Mouse (Mus musculus): ENCODE data around the gene Egln3. TPM values are rescaled to one million over a fixed set of nuclear protein-coding genes. Genes with fewer than 3 reads are reported as not detected.
A peak's percentile ranks its signal among the peaks of the same experiment; 100 is the strongest.

Egln3 gene
- total and polyA plus RNA-seq, 2 experiments from 2014 or later: 3.6 to 8.0 TPM

GRCm38 (mm10) chr12:54186926-54187623, 16.6 kb downstream of the Egln3 start:
- 54% methylated on average over 14 of the region's 14 CpGs for WGBS
- Histone ChIP-seq H3K27me3 (ENCODE audit: insufficient read depth, low read length) (no peaks in the 10 kb centered on the region), H3K9ac (replicated peaks; ENCODE audit: low read length, poor library complexity, severe bottlenecking) (no peak overlapping the region), H3K36me3 (ENCODE audit: insufficient read depth, low read length) (no peaks in the 10 kb centered on the region), H3K4me3 (ENCODE audit: low read depth, low read length) (no peak overlapping the region), H3K27ac (ENCODE audit: low read depth, low read length) (no peak overlapping the region), H3K9me3 (ENCODE audit: low read length) (no peaks in the 10 kb centered on the region), H3K4me2 (ENCODE audit: low read depth, low read length, poor library complexity, severe bottlenecking) (no peak overlapping the region), H3K4me1 (ENCODE audit: insufficient read depth, low read length) (peaks cover 4% of the 10 kb centered on the region; the same call in 1 of the 2 replicates)
- ATAC-seq (ENCODE audit: low FRiP score): no peak
- no peak for TF ChIP-seq CTCF (IDR thresholded peaks at IDR 0.05)
- no peak for DNase-seq (ENCODE audit: low spot score)

- Histone ChIP-seq H3K36me3 (ENCODE audit: insufficient read depth, low read length) (no peaks in the 10 kb centered on the region), H3K4me1 (ENCODE audit: insufficient read depth, low read length) (no peaks in the 10 kb centered on the region), H3K9ac (replicated peaks; ENCODE audit: low read length, poor library complexity, severe bottlenecking) (no peak overlapping the region), H3K9me3 (ENCODE audit: low read length) (no peaks in the 10 kb centered on the region), H3K4me2 (ENCODE audit: low read depth, low read length, poor library complexity, severe bottlenecking) (no peak overlapping the region), H3K27me3 (ENCODE audit: insufficient read depth, low read length) (no peaks in the 10 kb centered on the region), H3K27ac (ENCODE audit: low read depth, low read length) (no peak overlapping the region), H3K4me3 (ENCODE audit: low read depth, low read length) (no peak overlapping the region)
- no peak for DNase-seq (ENCODE audit: low spot score)
- WGBS: 93% methylated on average over 7 of the region's 7 CpGs
- TF ChIP-seq CTCF (IDR thresholded peaks at IDR 0.05): no peak
- no peak for ATAC-seq (ENCODE audit: low FRiP score)
Measured at GRCm38 (mm10) chr12:54184264-54184663, 19.4 kb downstream of the Egln3 start.

GRCm38 (mm10) chr12:54178323-54178722, 25.3 kb downstream of the Egln3 start:
- WGBS: 50% methylated on average over 3 of the region's 3 CpGs
- Histone ChIP-seq H3K27me3 (ENCODE audit: insufficient read depth, low read length) (no peaks in the 10 kb centered on the region), H3K4me3 (ENCODE audit: low read depth, low read length) (no peak overlapping the region), H3K9me3 (ENCODE audit: low read length) (no peaks in the 10 kb centered on the region), H3K36me3 (ENCODE audit: insufficient read depth, low read length) (no peaks in the 10 kb centered on the region), H3K9ac (replicated peaks; ENCODE audit: low read length, poor library complexity, severe bottlenecking) (no peak overlapping the region), H3K27ac (ENCODE audit: low read depth, low read length) (no peak overlapping the region), H3K4me2 (ENCODE audit: low read depth, low read length, poor library complexity, severe bottlenecking) (no peak overlapping the region), H3K4me1 (ENCODE audit: insufficient read depth, low read length) (no peaks in the 10 kb centered on the region)
- no peak for ATAC-seq (ENCODE audit: low FRiP score)
- no peak for DNase-seq (ENCODE audit: low spot score)
- no peak for TF ChIP-seq CTCF (IDR thresholded peaks at IDR 0.05)

GRCm38 (mm10) chr12:54168786-54169185, 34.9 kb downstream of the Egln3 start:
- ATAC-seq (ENCODE audit: low FRiP score) (peak; percentile 23; the same call in 1 of the 2 replicates), DNase-seq (ENCODE audit: low spot score) (peak; percentile 35)
- no peaks in the 10 kb centered on the region; the same call in 1 of the 2 replicates for H3K27me3 ChIP-seq (ENCODE audit: insufficient read depth, low read length)
- 64% methylated on average over 4 of the region's 4 CpGs for WGBS
- H3K4me1 ChIP-seq (ENCODE audit: insufficient read depth, low read length): peaks cover 7% of the 10 kb centered on the region; the same call in 1 of the 2 replicates
- H3K4me3 ChIP-seq (ENCODE audit: low read depth, low read length): no peak overlapping the region
- H3K36me3 ChIP-seq (ENCODE audit: insufficient read depth, low read length): no peaks in the 10 kb centered on the region
- H3K27ac ChIP-seq (ENCODE audit: low read depth, low read length): no peak overlapping the region
- no peak for TF ChIP-seq CTCF (IDR thresholded peaks at IDR 0.05)
- H3K4me2 ChIP-seq (ENCODE audit: low read depth, low read length, poor library complexity, severe bottlenecking): no peak overlapping the region
- no peak overlapping the region for H3K9ac ChIP-seq (replicated peaks; ENCODE audit: low read length, poor library complexity, severe bottlenecking)
- H3K9me3 ChIP-seq (ENCODE audit: low read length): no peaks in the 10 kb centered on the region

- H3K27ac ChIP-seq (ENCODE audit: low read depth, low read length): no peak overlapping the region
- H3K9ac ChIP-seq (replicated peaks; ENCODE audit: low read length, poor library complexity, severe bottlenecking): no peak overlapping the region
- no peak for ATAC-seq (ENCODE audit: low FRiP score)
- H3K4me2 ChIP-seq (ENCODE audit: low read depth, low read length, poor library complexity, severe bottlenecking): no peak overlapping the region
- no peak overlapping the region for H3K4me3 ChIP-seq (ENCODE audit: low read depth, low read length)
- H3K9me3 ChIP-seq (ENCODE audit: low read length): no peaks in the 10 kb centered on the region
- 92% methylated on average over 6 of the region's 6 CpGs for WGBS
- H3K4me1 ChIP-seq (ENCODE audit: insufficient read depth, low read length): peaks cover 7% of the 10 kb centered on the region; the same call in 1 of the 2 replicates
- no peaks in the 10 kb centered on the region for H3K36me3 ChIP-seq (ENCODE audit: insufficient read depth, low read length)
- DNase-seq (ENCODE audit: low spot score): no peak
- H3K27me3 ChIP-seq (ENCODE audit: insufficient read depth, low read length): no peaks in the 10 kb centered on the region; the same call in 1 of the 2 replicates
- TF ChIP-seq CTCF (IDR thresholded peaks at IDR 0.05): peak; percentile 50
Measured at GRCm38 (mm10) chr12:54167737-54168136, 35.9 kb downstream of the Egln3 start.

- 41% methylated on average over 6 of the region's 6 CpGs for WGBS
- Histone ChIP-seq H3K27me3 (ENCODE audit: insufficient read depth, low read length) (no peaks in the 10 kb centered on the region; the same call in 1 of the 2 replicates), H3K36me3 (ENCODE audit: insufficient read depth, low read length) (no peaks in the 10 kb centered on the region), H3K4me3 (ENCODE audit: low read depth, low read length) (no peak overlapping the region), H3K9ac (replicated peaks; ENCODE audit: low read length, poor library complexity, severe bottlenecking) (no peak overlapping the region), H3K9me3 (ENCODE audit: low read length) (no peaks in the 10 kb centered on the region), H3K27ac (ENCODE audit: low read depth, low read length) (no peak overlapping the region), H3K4me1 (ENCODE audit: insufficient read depth, low read length) (peaks cover 7% of the 10 kb centered on the region; the same call in 1 of the 2 replicates), H3K4me2 (ENCODE audit: low read depth, low read length, poor library complexity, severe bottlenecking) (no peak overlapping the region)
- no peak for DNase-seq (ENCODE audit: low spot score)
- no peak for TF ChIP-seq CTCF (IDR thresholded peaks at IDR 0.05)
- no peak for ATAC-seq (ENCODE audit: low FRiP score)
Measured at GRCm38 (mm10) chr12:54164724-54165050, 39.0 kb downstream of the Egln3 start.
